Mouse (Mus musculus) left cerebral cortex, adult 8-10 months (tissue): ENCODE data around the gene Pum2. TPM values are rescaled to one million over a fixed set of nuclear protein-coding genes. Genes with fewer than 3 reads are reported as not detected.

Source experiments
- DNase-seq, 2 experiments: peaks; one replicate each; pipeline ENCODE4 v3.0.0; 2022; ENCODE audit warnings: low spot score in 2 of 2
- total RNA-seq, 4 experiments: library from RNA; stranded (reverse); gene quantifications; 2 replicates each; pipeline ENCODE4 v1.2.4; 2022

The Pum2 gene
- total RNA-seq, 4 experiments from 2014 or later = 173 to 210 (median 192) TPM

DNA sequence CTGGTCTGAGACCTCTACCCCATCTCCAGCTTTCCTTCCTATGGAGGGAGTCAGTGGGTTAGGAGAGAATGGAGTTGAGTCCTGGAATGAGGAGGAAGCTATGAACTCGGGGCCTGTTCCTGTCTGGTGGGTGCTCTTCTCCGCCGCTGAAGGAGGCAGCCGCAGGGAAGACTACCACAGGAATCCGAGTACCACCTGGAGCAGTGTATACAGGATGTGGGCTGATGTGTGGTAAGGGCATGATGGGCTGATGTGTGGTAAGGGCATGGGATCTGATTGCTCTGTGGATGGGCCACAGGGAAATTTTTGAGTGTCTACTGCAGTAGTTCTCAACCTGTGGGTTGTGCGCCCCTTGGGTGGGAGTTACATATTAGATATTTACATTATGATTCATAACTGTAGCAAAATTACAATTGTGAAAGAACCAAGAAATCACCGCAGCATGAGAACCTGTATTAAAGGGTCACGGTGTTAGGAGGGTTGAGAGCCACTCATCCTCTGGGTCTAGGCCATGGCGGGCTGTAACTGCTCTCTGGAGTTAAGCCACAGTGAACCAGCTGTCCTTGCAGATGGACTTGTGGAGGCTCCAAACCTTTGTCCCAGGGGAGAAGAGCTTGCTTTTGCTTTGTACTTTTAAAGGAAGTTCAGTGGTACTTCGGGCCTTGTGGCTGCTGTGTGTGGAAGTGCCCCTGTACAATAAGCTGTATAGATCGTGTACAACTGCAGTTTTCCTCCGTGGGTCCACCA, 113.2 kb downstream of the Pum2 start:
- no peak for DNase-seq

DNA sequence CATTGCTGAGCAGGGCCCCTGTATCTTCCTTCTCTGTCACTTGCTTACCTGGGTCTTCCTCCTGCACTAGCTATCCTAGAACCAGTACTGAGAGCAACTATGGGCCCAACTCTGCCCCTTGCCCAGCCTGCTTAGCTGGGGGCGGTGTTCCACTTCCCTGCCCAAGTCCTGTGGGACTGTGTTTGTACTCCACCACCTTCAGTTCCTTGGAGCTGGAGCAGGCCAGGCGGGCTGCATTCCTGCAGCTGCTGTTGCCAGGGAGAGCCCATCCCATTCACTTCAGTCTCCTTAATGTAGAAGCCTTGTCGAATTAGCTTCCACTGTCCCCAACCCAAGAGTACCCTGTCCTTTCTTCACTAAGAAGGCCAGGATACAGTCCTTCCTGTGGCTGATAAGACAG, 114.5 kb downstream of the Pum2 start:
- no peak for DNase-seq

DNA sequence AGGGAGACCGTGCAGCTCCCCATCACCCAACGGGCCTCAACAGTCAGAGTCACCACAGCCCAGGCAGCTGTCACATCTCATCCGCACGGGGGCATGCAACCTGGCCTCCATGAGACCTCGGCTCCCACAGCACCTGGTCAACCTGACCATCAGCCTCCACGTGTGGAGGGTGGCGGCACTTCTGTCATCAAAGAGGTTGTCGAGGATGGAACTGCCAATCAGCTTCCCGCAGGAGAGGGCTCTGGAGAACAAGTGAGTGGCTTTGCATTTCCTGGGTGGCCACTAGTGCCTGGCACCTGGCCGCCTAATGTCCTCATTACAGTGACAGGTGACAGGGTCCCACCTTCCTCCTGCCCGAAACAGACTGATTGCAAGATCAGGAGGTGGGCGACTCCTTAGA, 116.7 kb downstream of the Pum2 start:
- DNase-seq = no peak

DNA sequence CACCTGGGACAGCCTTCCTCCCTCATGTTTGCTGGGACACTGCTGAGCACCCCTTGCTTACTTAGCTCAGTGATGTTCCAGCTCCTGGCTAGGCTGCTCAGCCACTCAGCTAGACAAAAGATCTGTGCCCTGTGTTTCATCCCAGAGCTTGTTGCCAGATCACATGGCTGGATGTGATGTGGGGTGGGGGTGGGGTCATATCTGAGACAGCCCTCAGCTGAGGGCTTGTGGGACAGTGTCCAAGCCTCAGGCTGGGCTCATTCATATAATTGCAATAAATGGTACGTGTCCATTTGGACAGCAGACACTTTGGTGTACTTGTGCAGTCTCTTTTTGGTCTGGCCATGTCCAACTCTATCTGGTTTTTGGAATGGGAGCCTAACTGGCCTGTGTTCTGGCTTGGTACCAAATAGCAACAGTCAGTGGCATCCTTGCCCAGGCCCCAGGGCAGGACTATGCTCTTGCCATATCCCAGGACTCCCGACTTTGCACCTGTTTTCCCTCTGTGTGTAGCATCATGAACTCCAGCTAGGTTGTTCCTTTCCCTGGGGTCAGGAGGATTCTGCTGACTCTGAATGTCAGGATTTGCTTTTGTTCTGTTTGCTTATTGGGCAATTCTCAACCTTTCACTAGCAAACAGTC, 119.6 kb downstream of the Pum2 start:
- DNase-seq = no peak

DNA sequence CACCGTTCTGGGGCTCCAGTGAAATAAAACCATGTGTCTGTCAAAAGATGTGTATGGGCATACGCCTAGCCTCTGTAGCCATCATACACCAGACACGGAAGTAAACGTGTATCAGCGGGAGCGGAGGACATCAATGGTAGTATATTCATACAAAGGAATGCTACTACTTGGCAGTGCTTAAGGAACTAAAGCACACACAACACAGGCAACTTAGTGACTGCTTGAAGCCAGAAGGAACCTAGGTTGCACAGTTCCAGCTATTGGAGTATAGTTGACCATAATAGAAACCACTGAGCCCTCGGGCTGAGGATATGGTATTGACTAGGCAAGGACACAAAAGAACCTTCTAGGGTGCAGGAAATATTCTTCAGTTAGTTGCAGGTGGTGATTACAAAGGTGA, 124.0 kb downstream of the Pum2 start:
- DNase-seq = no peak

DNA sequence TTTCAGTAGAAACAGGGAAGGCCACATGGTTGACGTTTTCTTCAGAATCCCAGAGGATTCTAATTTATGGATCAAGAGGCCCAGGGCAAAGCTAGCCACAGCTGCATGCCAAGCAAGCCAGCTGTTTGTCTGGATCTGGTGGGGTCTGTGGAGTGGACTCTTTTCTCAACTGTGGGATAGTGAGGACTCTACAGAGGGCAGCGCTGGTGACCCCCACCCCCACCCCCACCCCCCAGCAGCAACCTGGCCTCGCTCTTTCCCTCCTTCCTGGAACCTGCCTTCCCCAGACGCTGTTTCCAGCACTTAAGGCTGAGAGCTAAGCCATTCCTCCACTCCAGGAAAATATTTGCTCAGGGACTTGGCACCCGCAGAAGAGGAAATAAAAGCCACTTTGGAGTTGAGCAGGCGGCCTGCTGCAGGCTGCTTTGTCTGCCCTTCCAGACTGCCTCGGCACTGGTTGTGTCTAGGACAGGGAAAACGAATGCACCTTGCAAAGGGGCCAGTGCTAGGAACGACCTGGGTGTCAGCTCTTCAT, 124.6 kb downstream of the Pum2 start:
- no peak for DNase-seq

Other genes starting within 250 kb of the Pum2 start
- gene Rhob, start 174.1 kb upstream of the Pum2 start, total RNA-seq = 100 to 1,000 TPM; 261 to 308 (median 282) TPM
- not detected for gene Slc7a15, start 75.1 kb upstream of the Pum2 start, total RNA-seq
- gene Sdc1, start 97.2 kb downstream of the Pum2 start, total RNA-seq = 1 to 10 TPM in 3 of 4 experiments, under 1 TPM in 1; 0.87 to 1.7 (median 1.4) TPM
- 100 to 1,000 TPM; 184 to 197 (median 194) TPM for gene Laptm4a, start 247.5 kb downstream of the Pum2 start, total RNA-seq